Mouse (Mus musculus) liver, embryonic 15.5 days (tissue): ENCODE results near the gene Rag2. TPM values are rescaled to one million over a fixed set of nuclear protein-coding genes. Genes with fewer than 3 reads are reported as not detected.

ENCODE experiments used
- ATAC-seq: fragments of 200-750 bp; cut with Nextera tagmentation; 2 replicates; pipeline ENCODE4 v1.8.0; 2017; ENCODE audit warnings: moderate number of reproducible peaks, mild to moderate bottlenecking, moderate library complexity; ENCODE audit not compliant: insufficient read depth
- H3K27ac ChIP-seq: fragments of 300-500 bp; sonication (generic); replicated peaks from 2 replicates; pipeline ENCODE4 v1.5.1; 2015; ENCODE audit warnings: mild to moderate bottlenecking, inconsistent platforms
- H3K27me3 ChIP-seq: fragments of 300-500 bp; sonication (generic); 2 replicates; pipeline ENCODE4 v1.6.1; 2015; ENCODE audit warnings: mild to moderate bottlenecking, inconsistent platforms
- H3K36me3 ChIP-seq: fragments of 300-500 bp; sonication (generic); replicated peaks from 2 replicates; pipeline ENCODE4 v1.6.1; 2015; ENCODE audit warnings: moderate library complexity, mild to moderate bottlenecking, inconsistent platforms
- H3K4me1 ChIP-seq: fragments of 300-500 bp; sonication (generic); replicated peaks from 2 replicates; pipeline ENCODE4 v1.6.1; 2015; ENCODE audit warnings: inconsistent platforms
- H3K4me2 ChIP-seq: fragments of 300-500 bp; sonication (generic); 2 replicates; pipeline ENCODE4 v1.6.1; 2015; ENCODE audit warnings: moderate library complexity, mild to moderate bottlenecking, inconsistent platforms
- H3K4me3 ChIP-seq: fragments of 300-500 bp; sonication (generic); replicated peaks from 2 replicates; pipeline ENCODE4 v1.5.1; 2015; ENCODE audit warnings: mild to moderate bottlenecking, inconsistent platforms
- H3K9ac ChIP-seq: fragments of 300-500 bp; sonication (generic); 2 replicates; pipeline ENCODE4 v1.6.1; 2015; ENCODE audit warnings: moderate library complexity, mild to moderate bottlenecking, inconsistent platforms
- H3K9me3 ChIP-seq: fragments of 300-500 bp; sonication (generic); replicated peaks from 2 replicates; pipeline ENCODE4 v1.6.1; 2016; ENCODE audit warnings: inconsistent platforms
- WGBS: fragments of 180-500 bp; shearing (Covaris S2); methylation state at CpG from one replicate; pipeline ENCODE4 v1.1.7; 2015; ENCODE audit warnings: mixed read lengths; ENCODE audit not compliant: insufficient replicate concordance; 5-methylcytosine and 5-hydroxymethylcytosine counted together
- polyA plus RNA-seq: library from polyadenylated mRNA; unstranded; fragments of >200 nt; fragmentation: Nextera tagmentation; extraction: Ambion mirVana; gene quantifications from 2 replicates; pipeline ENCODE4 v1.2.1, GENCODE M21; 2015

Rag2 gene
- polyA plus RNA-seq, 1 experiment from 2014 or later: 0.62 TPM

GRCm38 (mm10) chr2:101652921-101653597 is 28.5 kb downstream of the Rag2 start:
- H3K4me2 ChIP-seq: peak overlapping the region; percentile 52
- 0 out of 2 replicates have a peak overlapping the region, but pooled peaks have one; percentile 4 for H3K4me3 ChIP-seq
- peaks cover 6% of the 10 kb centered on the region; the same call in 1 of the 2 replicates for H3K4me1 ChIP-seq
- no peaks in the 10 kb centered on the region for H3K36me3 ChIP-seq
- no peak for ATAC-seq
- no peaks in the 10 kb centered on the region; the same call in 1 of the 2 replicates for H3K27me3 ChIP-seq
- H3K9ac ChIP-seq: no peak overlapping the region
- H3K9me3 ChIP-seq: no peaks in the 10 kb centered on the region
- WGBS: 13% methylated on average over 14 of the region's 14 CpGs
- H3K27ac ChIP-seq: no peak overlapping the region

- no peak for ATAC-seq
- 67% methylated on average over 2 of the region's 2 CpGs for WGBS
- no peak overlapping the region for H3K4me3 ChIP-seq
Measured at GRCm38 (mm10) chr2:101660536-101660935, 36.0 kb downstream of the Rag2 start.

GRCm38 (mm10) chr2:101665058-101665702 is 40.7 kb downstream of the Rag2 start:
- ATAC-seq: no peak

More at GRCm38 (mm10) chr2:101660536-101660935, 36.0 kb downstream of the Rag2 start:
- no peak overlapping the region for H3K27ac ChIP-seq
- no peaks in the 10 kb centered on the region for H3K4me1 ChIP-seq
- no peak overlapping the region for H3K9ac ChIP-seq
- H3K36me3 ChIP-seq: no peaks in the 10 kb centered on the region
- no peaks in the 10 kb centered on the region for H3K27me3 ChIP-seq
- no peak overlapping the region for H3K4me2 ChIP-seq
- H3K9me3 ChIP-seq: no peaks in the 10 kb centered on the region

GRCm38 (mm10) chr2:101665703-101666092 is 41.2 kb downstream of the Rag2 start:
- H3K4me3 ChIP-seq: no peak overlapping the region
- ATAC-seq: no peak
- no peaks in the 10 kb centered on the region for H3K9me3 ChIP-seq
- H3K36me3 ChIP-seq: no peaks in the 10 kb centered on the region
- WGBS: 81% methylated on average over 3 of the region's 3 CpGs
- no peak overlapping the region for H3K4me2 ChIP-seq
- H3K27me3 ChIP-seq: no peaks in the 10 kb centered on the region
- H3K27ac ChIP-seq: no peak overlapping the region
- no peaks in the 10 kb centered on the region for H3K4me1 ChIP-seq
- no peak overlapping the region for H3K9ac ChIP-seq

More at GRCm38 (mm10) chr2:101665058-101665702, 40.7 kb downstream of the Rag2 start:
- no peaks in the 10 kb centered on the region for H3K36me3 ChIP-seq
- H3K4me1 ChIP-seq: no peaks in the 10 kb centered on the region
- H3K27ac ChIP-seq: no peak overlapping the region
- no peaks in the 10 kb centered on the region for H3K27me3 ChIP-seq
- H3K9me3 ChIP-seq: no peaks in the 10 kb centered on the region
- WGBS: 21% methylated on average over 9 of the region's 9 CpGs
- H3K9ac ChIP-seq: no peak overlapping the region
- H3K4me2 ChIP-seq: no peak overlapping the region
- H3K4me3 ChIP-seq: no peak overlapping the region

GRCm38 (mm10) chr2:101668751-101669150 is 44.2 kb downstream of the Rag2 start:
- Histone ChIP-seq H3K4me1 (no peaks in the 10 kb centered on the region), H3K27me3 (no peaks in the 10 kb centered on the region), H3K36me3 (no peaks in the 10 kb centered on the region), H3K27ac (no peak overlapping the region), H3K4me3 (no peak overlapping the region), H3K4me2 (no peak overlapping the region), H3K9ac (no peak overlapping the region), H3K9me3 (no peaks in the 10 kb centered on the region)
- 58% methylated on average over 3 of the region's 3 CpGs for WGBS
- ATAC-seq: no peak

- 44% methylated on average over 3 of the region's 3 CpGs for WGBS
- ATAC-seq: no peak
- Histone ChIP-seq H3K4me3 (no peak overlapping the region), H3K27ac (no peak overlapping the region), H3K36me3 (no peaks in the 10 kb centered on the region), H3K27me3 (peaks cover 7% of the 10 kb centered on the region; the same call in 1 of the 2 replicates), H3K4me1 (peaks cover 3% of the 10 kb centered on the region; the same call in 1 of the 2 replicates), H3K9ac (no peak overlapping the region), H3K9me3 (no peaks in the 10 kb centered on the region), H3K4me2 (no peak overlapping the region)
Measured at GRCm38 (mm10) chr2:101673547-101673946, 49.0 kb downstream of the Rag2 start.

GRCm38 (mm10) chr2:101678236-101679021 is 53.9 kb downstream of the Rag2 start, which contains the start of gene Traf6:
Traf6 (plus strand) TSS chr2:101678429.
- peak within 1 kb of the TSS; percentile 84 for H3K9ac ChIP-seq

GRCm38 (mm10) chr2:101679164-101679784 is 54.8 kb downstream of the Rag2 start:
- Histone ChIP-seq H3K36me3 (peaks cover under 1% of the 10 kb centered on the region; the same call in 1 of the 2 replicates), H3K27ac (0 out of 2 replicates have a peak overlapping the region, but pooled peaks have one; percentile 4), H3K4me1 (peaks cover 13% of the 10 kb centered on the region), H3K9ac (peak overlapping the region; percentile 84), H3K27me3 (0 out of 2 replicates have a peak, but pooled peaks cover 7% of the 10 kb centered on the region), H3K4me2 (peak overlapping the region; percentile 77), H3K4me3 (peak overlapping the region; percentile 91), H3K9me3 (no peaks in the 10 kb centered on the region)
- WGBS: 5% methylated on average over 15 of the region's 15 CpGs
- ATAC-seq: no peak

More at GRCm38 (mm10) chr2:101678236-101679021, 53.9 kb downstream of the Rag2 start, which contains the start of gene Traf6:
- peak within 1 kb of the TSS; percentile 91 for H3K4me3 ChIP-seq
- H3K9me3 ChIP-seq: no peaks in the 10 kb centered on the region
- WGBS: under 1% methylated on average over 68 of the region's 68 CpGs
- H3K27me3 ChIP-seq: peaks cover 7% of the 10 kb centered on the region; the same call in 1 of the 2 replicates
- H3K36me3 ChIP-seq: no peaks in the 10 kb centered on the region; the same call in 1 of the 2 replicates
- H3K4me2 ChIP-seq: peak within 1 kb of the TSS; percentile 77
- H3K4me1 ChIP-seq: peaks cover 13% of the 10 kb centered on the region
- 0 out of 2 replicates have a peak within 1 kb of the TSS, but pooled peaks have one; percentile 16 for H3K27ac ChIP-seq
- ATAC-seq: peak; percentile 90
